Mouse (Mus musculus) kidney, postnatal 25 days (tissue): ENCODE data around the gene Slfn8.
"Not testable (repeated sequence)": the region's sequence is repeated elsewhere in the genome, so short reads cannot be mapped to it uniquely, and the experiment has no call there.

ENCODE experiments used
- DNase-seq, 2 experiments: peaks; one replicate each; pipeline ENCODE4 v3.0.0; 2021; ENCODE audit warnings: mixed read lengths in 2 of 2

The Slfn8 gene

DNA sequence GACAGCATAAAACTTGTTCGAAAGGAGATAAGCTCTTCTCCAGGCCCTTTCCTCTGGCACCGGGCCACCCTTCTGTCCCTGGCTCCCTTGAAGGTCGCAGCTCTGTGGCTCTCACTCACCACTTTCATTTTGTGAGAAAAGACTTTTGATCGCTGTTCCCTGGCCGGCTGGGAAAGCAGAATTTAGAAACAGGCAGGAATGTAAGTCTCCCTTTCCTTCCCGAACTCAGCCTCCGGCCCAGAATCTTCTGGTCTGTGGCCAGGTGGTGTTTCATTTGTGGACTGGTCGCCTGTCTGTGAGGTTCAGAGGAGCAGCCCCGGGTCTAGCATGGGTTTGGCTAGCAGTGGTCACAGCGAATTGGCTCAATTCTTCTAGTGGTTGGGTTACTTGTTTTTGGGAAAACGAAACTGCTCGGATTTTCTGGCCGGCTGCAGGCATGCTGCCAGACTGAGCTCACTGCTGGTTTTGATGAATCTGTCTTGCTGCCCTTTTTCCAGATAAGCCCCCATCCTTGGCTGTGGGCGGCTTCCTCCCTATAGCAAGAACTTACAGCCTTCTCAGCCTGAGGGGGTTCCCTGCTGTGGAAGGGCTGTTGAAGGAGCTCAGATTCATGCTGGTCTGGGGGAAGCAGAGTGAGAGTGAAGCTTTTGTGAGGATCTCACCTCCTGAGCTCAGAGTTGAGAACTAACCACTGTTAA, 29.0 kb downstream of the Slfn8 start, which contains the start of gene Slfn9:
Slfn9 (minus strand) TSS at position 362 of the 698 bp plus-strand sequence.
- peak; percentile 54 to 60 for DNase-seq

DNA sequence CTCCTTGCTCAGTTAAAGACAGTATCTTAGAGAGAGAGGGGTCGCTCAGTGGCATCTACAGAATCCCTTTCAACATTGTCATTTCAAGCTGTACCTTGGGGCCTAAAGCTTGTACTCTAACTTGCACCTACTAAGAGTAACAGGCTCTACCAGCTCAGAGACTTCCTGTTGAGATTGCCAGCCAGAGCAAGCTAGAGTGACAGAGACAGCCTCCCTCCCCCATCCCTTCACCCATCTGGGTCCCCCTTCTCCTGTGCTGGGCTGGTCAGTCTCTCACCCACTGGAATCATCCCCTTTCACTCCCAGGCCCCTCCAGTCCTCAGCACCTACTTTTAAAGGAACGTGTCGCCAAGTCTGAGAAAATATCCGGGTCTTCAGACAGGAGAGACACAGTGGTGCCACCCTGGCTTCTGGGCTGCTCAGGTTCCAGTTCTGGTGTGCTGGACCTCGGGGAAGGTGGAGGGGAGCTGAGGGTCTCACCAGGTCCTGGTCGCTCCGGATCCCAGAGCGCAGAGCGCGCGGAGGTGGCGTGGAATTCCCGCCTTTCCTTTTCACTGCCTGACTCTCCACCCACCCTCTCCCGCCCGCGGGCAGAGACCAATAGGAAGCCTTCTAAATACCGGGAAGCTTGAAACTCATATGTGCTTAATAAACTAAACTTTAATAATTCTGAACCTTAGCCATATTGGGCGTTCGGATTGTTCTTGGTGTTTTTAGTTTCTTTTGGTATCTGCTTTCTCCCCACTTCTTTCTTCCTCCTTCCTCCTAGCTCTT, 29.8 kb downstream of the Slfn8 start:
- DNase-seq = peak; percentile 44 to 62

DNA sequence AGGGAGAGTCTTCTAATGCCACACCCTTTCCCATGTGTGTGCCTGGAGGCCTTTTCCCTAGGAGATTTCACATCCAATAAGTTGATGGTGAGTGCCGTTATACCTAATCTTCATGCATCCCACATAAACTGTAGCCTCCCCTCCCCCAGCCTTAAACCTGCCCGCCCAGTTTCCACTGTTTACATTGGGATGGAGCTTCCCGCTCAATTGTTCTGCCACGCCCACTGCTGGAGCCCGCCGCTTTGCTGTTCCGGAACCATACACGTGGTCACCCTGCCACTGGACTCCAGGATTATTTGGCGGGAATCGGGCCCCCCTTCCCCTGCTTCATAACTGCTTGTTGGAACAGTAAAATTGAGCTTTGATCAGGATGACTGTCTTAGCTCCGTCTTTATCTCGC, 31.3 kb downstream of the Slfn8 start:
- DNase-seq = peak in 1 of 2 experiments; percentile 5

DNA sequence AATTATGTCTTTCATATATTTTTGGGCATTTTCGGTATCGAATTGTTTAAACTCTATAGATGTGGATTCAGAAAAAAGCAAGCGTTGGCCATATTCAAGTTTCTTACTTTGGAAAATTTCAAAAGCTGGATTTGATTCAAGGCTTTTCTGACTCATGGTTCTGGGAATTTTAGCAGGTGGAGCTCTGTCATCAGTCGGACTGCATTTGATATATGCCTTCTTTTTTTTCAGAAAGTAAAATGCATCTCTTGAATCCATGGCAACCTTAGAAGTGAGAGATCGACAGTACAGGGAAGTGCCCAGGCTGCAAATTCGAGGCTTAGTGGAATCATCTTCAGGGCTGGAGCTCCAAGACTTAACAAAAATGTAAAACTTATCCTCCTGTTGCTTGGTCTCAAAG, 33.0 kb downstream of the Slfn8 start:
- DNase-seq = no peak

DNA sequence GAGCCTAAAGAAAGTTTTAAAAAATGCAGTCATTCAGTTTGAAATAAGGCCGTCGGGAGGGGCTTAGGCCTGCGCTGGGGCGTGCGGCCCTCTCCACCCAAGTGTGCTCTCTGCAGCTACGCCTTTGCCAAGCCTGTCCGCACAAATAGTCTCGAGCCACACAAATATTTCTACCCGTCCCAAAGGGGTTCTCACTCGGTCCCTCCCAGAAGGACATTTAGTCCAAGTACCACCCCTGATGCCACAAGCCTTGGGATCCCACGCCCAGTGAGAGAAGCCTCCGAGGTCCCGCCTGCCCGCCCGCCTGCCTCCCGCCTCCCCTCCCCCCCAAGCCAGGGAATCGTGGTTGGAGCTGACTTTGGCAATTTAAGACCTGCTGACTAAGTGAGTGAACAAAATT, 37.4 kb downstream of the Slfn8 start:
- no peak for DNase-seq

DNA sequence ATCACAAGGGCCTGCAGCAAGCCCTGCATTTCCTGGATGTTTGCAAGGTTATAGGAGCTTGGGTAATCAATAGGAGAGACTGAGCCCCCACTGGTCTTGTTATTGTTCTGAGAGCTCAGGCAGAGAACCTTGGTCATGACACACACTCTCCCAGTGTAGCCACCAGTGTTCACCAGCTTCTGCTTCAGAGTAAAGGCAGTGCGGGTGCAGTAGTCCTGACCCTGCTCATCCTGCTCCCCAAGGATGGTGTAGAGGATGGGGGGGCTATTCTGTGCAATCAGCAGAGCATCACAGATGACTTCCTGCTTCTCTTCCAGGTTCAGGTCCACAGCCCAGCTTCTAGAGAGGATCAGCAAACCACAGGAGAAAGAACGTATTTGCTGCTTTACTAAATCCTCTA, 38.2 kb downstream of the Slfn8 start:
- DNase-seq = not testable (repeated sequence)

DNA sequence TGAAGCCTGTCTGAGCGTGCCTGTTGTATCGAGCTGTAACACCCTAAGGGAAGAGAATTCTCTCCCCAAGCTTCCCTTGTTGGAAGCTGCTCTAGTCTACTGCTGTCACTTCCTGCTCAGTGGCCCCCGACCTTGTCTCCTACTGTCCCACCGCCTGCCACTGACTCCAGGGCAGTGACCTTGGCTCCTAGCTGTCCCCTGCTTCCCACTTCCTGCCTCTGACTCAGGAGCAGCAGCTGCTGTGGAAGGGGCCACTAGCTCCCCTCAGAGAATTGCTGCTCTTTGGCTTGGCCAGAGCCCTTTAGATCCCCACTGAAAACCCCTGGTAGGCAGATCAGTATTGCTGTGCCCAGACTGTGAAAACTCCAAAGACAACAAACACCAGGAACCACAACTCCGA, 46.7 kb downstream of the Slfn8 start:
- peak; percentile 59 to 78 for DNase-seq

DNA sequence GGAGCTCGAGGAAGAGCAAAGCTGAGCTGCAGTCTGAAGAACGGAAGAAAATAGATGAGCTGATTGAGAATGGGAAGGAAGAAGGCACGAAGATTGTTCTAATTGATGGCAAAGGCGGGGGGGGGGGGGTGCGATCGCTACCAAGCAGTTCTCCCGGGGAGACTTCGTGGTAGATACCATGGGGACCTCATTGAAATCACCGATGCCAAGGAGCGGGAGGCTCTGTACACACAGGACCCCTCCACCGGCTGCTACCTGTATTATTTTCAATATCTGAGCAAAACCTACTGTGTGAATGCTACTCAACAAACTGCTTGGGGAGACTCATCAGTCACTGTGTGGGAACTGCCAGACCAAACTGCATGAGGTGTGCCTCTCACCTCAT, 49.0 kb downstream of the Slfn8 start:
- no peak for DNase-seq

DNA sequence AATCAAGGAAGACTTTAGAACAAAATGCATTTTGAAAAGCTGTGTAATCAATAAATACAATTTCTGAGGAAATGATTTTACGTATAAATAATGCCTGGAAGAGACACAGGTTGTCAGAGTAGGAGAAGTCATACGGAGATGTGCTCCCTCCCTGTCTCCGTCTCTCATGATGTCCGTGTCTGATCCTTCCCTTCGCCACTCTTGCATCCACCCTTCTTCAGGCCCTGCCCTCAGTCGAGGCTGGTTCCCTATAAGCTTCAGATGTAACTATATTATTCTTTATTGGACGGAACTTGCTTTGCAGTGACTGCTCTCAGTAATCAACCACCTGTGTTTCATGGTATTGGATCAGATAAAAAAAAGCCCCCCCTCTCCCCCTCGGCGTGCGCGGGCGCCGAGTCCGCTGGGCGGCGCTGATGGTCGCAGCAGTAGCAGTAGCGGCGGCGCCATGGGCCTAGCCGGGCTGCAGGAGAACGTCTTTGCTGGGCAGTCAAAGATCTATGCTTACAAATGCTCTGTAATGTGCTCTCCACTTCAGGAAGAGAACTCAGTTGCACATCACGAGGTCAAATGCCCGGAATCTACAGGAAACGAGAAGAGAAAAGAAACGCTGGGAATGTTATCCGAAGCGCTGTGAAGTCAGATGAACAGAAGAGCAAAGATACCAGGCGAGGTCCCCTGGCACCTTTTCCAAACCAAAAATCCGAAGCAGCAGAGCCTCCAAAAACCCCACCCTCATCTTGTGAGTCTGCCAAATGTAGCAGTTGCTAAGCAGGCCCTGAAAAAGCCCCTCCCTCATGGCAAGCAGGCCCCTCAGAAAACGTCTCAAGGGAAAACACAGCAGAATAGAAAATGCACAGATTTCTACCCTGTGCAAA, 49.7 kb downstream of the Slfn8 start:
- DNase-seq = peak; percentile 42 to 47

DNA sequence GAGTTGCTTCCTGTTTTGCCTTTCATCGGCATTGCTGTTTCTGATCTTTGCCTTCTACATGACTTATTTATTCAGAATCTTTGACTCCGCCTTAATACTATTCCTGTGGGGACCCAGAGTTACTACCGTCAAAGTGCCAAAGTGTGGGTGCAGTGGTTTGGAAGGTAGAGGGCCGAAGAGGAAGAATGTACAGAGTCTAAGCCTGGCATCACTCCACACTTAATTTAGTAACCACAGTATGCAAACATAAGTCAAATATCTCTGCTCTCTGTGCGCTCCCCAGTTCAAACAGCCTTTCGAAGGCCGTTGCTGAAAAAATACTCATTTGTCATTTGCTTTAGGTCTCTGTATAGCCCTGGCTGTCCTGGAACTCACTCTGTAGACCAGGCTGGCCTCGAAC, 58.4 kb downstream of the Slfn8 start:
- DNase-seq = no peak

DNA sequence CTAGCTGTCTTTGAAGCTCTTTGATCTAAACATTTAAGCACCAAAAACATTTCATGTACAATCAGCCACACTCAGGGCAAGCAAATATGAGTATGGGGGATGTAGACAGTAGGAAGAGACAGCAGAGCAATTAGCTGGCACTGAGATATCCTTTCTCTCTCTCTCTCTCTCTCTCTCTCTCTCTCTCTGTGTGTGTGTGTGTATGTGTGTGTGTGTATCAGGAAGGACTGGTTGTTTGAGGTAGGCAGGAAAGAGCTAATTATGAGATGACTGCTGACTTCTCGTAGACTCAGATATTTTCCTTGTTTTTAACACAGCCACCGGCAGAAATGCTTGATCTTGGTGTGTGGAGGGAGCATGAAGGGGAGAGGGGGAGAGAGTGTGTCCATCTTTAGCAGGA, 58.9 kb downstream of the Slfn8 start:
- no peak for DNase-seq

DNA sequence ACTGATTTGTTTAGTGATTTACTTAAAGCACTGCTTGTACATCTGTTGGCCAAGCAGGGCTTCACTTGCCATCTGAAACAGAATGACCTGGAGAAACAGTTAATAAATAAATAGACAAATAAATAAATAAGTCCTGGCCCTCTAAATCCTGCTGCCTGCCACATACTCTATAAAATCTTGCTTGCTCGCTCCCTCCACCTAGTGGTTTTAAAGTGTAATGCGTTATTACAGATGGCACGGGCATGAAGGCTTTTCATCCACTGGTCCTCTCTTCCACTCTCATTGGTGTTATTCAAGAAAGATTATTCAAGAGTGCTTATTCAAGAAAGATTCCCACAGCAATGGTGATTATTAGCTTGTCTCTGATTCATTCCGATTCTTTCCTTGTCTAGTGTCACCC, 61.0 kb downstream of the Slfn8 start:
- DNase-seq = peak in 1 of 2 experiments; percentile 61

DNA sequence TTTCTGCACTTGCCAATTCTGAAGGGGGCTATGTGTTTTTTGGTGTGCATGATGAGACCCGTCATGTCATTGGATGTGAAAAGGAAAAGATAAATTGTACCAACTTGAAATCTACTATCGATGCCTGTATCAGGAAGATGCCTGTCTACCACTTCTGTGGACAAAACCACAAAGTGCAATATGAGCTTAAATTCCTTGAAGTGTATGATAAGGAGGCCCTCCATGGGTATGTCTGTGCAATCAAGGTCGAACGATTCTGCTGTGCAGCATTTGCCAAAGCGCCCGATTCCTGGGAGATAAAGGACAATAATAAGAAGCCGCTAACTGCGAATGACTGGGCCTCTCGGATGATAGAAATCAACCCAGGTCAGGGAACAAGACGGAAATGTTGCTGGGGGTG, 63.7 kb downstream of the Slfn8 start:
- peak in 1 of 2 experiments; percentile 1 for DNase-seq

DNA sequence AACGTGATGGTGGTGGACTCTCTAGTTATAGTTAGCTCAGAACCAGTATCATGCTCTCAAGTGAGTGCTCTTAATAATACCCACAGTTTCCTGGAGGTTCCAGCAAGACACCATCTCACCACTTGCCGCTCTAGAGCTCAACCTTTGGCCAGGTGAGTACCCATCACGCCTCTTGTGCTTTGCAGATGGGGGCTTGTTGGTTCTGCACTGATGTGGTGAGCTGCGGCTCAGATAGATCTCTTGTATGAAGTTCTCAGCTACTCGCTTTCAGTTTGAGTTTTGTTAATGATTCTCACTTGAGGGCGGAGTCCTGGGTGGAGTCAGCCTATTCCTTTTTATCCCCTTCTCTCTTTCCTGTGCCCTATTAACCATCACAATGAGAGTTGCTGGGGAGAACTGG, 66.0 kb downstream of the Slfn8 start:
- DNase-seq = no peak

DNA sequence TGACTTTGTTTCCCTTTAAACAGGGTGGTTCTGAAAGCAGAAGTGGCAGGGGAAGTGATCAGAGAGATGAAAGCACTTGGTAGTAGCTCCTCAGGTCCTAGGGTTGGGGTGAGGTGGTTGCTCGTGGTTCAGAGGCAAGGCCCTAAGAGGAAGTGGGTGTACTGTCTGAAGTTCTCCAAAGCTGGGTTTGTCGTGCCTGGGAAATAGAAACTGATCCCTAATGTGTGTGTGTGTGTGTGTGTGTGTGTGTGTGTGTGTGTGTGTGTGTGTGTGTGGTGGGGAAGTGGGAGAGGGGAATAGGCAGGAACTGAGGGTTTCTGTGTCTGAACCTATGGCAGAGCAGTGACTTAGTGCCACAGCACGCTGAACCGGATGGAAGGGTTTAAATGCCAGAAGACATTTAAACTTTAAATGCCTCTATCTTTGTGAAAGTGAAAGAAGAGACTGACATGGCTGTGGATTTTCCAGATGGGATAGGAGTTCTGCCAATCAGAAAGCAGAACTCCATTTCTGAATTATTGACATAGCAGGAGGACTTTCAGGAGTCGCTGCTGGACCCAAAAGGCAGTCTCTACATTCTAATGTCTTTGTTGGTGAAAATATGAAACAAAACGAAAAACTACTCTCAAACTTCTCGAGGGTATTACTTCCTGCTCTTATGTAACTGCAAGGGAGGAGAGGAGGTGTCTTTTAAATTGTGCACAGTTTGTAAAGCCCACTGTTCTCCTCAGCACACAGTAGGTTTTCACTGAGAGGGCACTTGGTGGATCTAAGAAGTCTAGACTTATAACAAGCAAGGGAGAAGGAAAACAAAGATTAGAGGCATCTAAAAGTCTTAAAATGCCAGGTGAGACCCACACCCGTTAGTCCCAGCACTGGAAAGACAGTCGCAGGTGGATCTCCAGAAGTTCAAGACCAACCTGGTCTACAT, 67.7 kb downstream of the Slfn8 start:
- peak in 1 of 2 experiments; percentile 45 for DNase-seq
